Mouse (Mus musculus): ENCODE data around the gene Galm.

Gene Galm

GRCm38 (mm10) chr17:80199160-80199778 lies 72.0 kb downstream of the Galm start:
- in situ Hi-C loops (cut with MboI, MseI) = no loop called here

- in situ Hi-C loops (cut with MboI, MseI) = loop anchor here in 1 of 2 experiments (25.0 kb wide), 1 partner anchor 843 kb away; the partner anchor contains the start of gene Cdc42ep3
Observed at GRCm38 (mm10) chr17:80205657-80206056, 78.4 kb downstream of the Galm start.

- in situ Hi-C loops (cut with MboI, MseI) = loop anchor here in 1 of 2 experiments (25.0 kb wide), 1 partner anchor 844 kb away; the partner anchor contains the start of gene Cdc42ep3
Observed at GRCm38 (mm10) chr17:80206301-80206670, 79.0 kb downstream of the Galm start.

- in situ Hi-C loops (cut with MboI, MseI) = loop anchor here in 1 of 2 experiments (25.0 kb wide), 1 partner anchor 845 kb away; the partner anchor contains the start of gene Cdc42ep3
Observed at GRCm38 (mm10) chr17:80206671-80207581, 79.7 kb downstream of the Galm start, which contains the start of the genes Srsf7 and Ttc39d. Gene Srsf7, minus strand, starts transcription at chr17:80207307. Gene Ttc39d, plus strand, starts transcription at chr17:80207460.

GRCm38 (mm10) chr17:80213998-80214397 lies 86.7 kb downstream of the Galm start:
- in situ Hi-C loops (cut with MboI, MseI) = loop anchor here in 1 of 2 experiments (25.0 kb wide), 1 partner anchor 852 kb away; the partner anchor contains the start of gene Cdc42ep3

- in situ Hi-C loops (cut with MboI, MseI) = loop anchor here (10.0 to 25.0 kb wide), 3 partner anchors 325 to 858 kb away; partner anchors contain the start of genes Atl2 (in 1 of the 2) and Cdc42ep3 (in 1 of the 2)
Observed at GRCm38 (mm10) chr17:80220131-80220530, 92.9 kb downstream of the Galm start.

- in situ Hi-C loops (cut with MboI, MseI) = loop anchor here (10.0 to 25.0 kb wide), 3 partner anchors 326 to 859 kb away; partner anchors contain the start of genes Atl2 (in 1 of the 2) and Cdc42ep3 (in 1 of the 2)
Observed at GRCm38 (mm10) chr17:80221202-80221601, 93.9 kb downstream of the Galm start.

- in situ Hi-C loops (cut with MboI, MseI) = loop anchor here (10.0 to 25.0 kb wide), 3 partner anchors 327 to 860 kb away; partner anchors contain the start of genes Atl2 (in 1 of the 2) and Cdc42ep3 (in 1 of the 2)
Observed at GRCm38 (mm10) chr17:80221890-80222628, 94.8 kb downstream of the Galm start.

- in situ Hi-C loops (cut with MboI, MseI) = loop anchor here (10.0 to 25.0 kb wide), 3 partner anchors 329 to 862 kb away; partner anchors contain the start of genes Atl2 (in 1 of the 2) and Cdc42ep3 (in 1 of the 2)
Observed at GRCm38 (mm10) chr17:80223829-80224228, 96.6 kb downstream of the Galm start.

GRCm38 (mm10) chr17:80224326-80225116 lies 97.2 kb downstream of the Galm start, which contains the start of gene Gemin6:
Gene Gemin6, plus strand, starts transcription at chr17:80224441.
- in situ Hi-C loops (cut with MboI, MseI) = loop anchor here (10.0 to 25.0 kb wide), 3 partner anchors 330 to 862 kb away; partner anchors contain the start of genes Atl2 (in 1 of the 2) and Cdc42ep3 (in 1 of the 2)

- in situ Hi-C loops (cut with MboI, MseI) = loop anchor here in 1 of 2 experiments (10.0 kb wide), 2 partner anchors 330 kb away; partner anchors contain the start of gene Atl2
Observed at GRCm38 (mm10) chr17:80225142-80225541, 97.9 kb downstream of the Galm start.

- in situ Hi-C loops (cut with MboI, MseI) = loop anchor here in 1 of 2 experiments (10.0 kb wide), 2 partner anchors 325 to 335 kb away; partner anchors contain the start of gene Atl2
Observed at GRCm38 (mm10) chr17:80229396-80229795, 102.1 kb downstream of the Galm start.

- in situ Hi-C loops (cut with MboI, MseI) = no loop called here
Observed at GRCm38 (mm10) chr17:80233844-80234243, 106.6 kb downstream of the Galm start.

- in situ Hi-C loops (cut with MboI, MseI) = no loop called here
Observed at GRCm38 (mm10) chr17:80234376-80234775, 107.1 kb downstream of the Galm start.

Measured in T-helper 17 cell (primary cell).